Mouse (Mus musculus) bone marrow macrophage, adult 2 months (primary cell): Measurements from ENCODE around the gene Hist1h1e.

Experiments used
- CTCF ChIP-seq: IDR thresholded peaks from 2 replicates; pipeline ENCODE4 v1.5.1; 2012; ENCODE audit warnings: low read depth, mild to moderate bottlenecking, low read length, moderate library complexity
- POLR2A ChIP-seq: IDR thresholded peaks from 2 replicates; pipeline ENCODE4 v1.6.1; 2012; ENCODE audit warnings: mild to moderate bottlenecking, low read depth, low read length, borderline replicate concordance

- no peak for TF ChIP-seq POLR2A
- TF ChIP-seq CTCF, result no peak
Observed at GRCm38 (mm10) chr13:23591206-23591605, 31.2 kb downstream of the Hist1h1e start.
